Mouse (Mus musculus): Measurements from ENCODE around the gene Slc17a6. TPM values are rescaled to one million over a fixed set of nuclear protein-coding genes. Genes with fewer than 3 reads are reported as not detected.
A peak's percentile ranks its signal among the peaks of the same experiment; 100 is the strongest.

Slc17a6 gene
- total RNA-seq, 1 experiment: 0.40 TPM

GRCm38 (mm10) chr7:51625161-51625560, 3.4 kb downstream of the Slc17a6 start:
- no peaks in the 10 kb centered on the region for H3K9me3 ChIP-seq (ENCODE audit: control insufficient read depth, insufficient read depth, low read depth, low read length)
- no peak overlapping the region for H3K27ac ChIP-seq (ENCODE audit: insufficient read depth, low read depth, low read length, poor library complexity, severe bottlenecking)
- in situ Hi-C loops (cut with MboI; ENCODE audit: low sequenced_read_pairs in 2 of 2, unreplicated experiment in 2 of 2): loop anchor here (25.0 kb wide), 2 partner anchors 337 to 362 kb away; no protein-coding TSS in a partner anchor
- TF ChIP-seq MAFK (IDR thresholded peaks at IDR 0.05; ENCODE audit: insufficient read depth, low read depth, low read length) (no peak), CHD2 (IDR thresholded peaks at IDR 0.05; ENCODE audit: low read depth, low read length) (no peak), ZNF384 (IDR thresholded peaks at IDR 0.05; ENCODE audit: low read depth, low read length) (no peak), HCFC1 (IDR thresholded peaks at IDR 0.05; ENCODE audit: borderline replicate concordance, insufficient read depth, low read length) (no peak), ZC3H11A (IDR thresholded peaks at IDR 0.05; ENCODE audit: borderline replicate concordance, low read depth, low read length) (no peak)
- no peak overlapping the region for H3K4me3 ChIP-seq (ENCODE audit: insufficient read depth in 1 of 2, low read depth in 1 of 2, low read length in 2 of 2, poor library complexity in 1 of 2, severe bottlenecking in 1 of 2)
- DNase-seq (ENCODE audit: low read depth, low spot score): no peak
- H3K36me3 ChIP-seq (ENCODE audit: control insufficient read depth, insufficient read depth, low read length, poor library complexity, severe bottlenecking): no peaks in the 10 kb centered on the region
- no peak overlapping the region for H3K9ac ChIP-seq (ENCODE audit: insufficient read depth, low read depth, low read length, poor library complexity, severe bottlenecking)
- H3K4me1 ChIP-seq (ENCODE audit: control insufficient read depth in 2 of 2, insufficient read depth in 2 of 2, low read length in 2 of 2, poor library complexity in 1 of 2): no peaks in the 10 kb centered on the region

GRCm38 (mm10) chr7:51625591-51626255, 3.9 kb downstream of the Slc17a6 start:
- H3K4me1 ChIP-seq (ENCODE audit: control insufficient read depth in 2 of 2, insufficient read depth in 2 of 2, low read length in 2 of 2, poor library complexity in 1 of 2): no peaks in the 10 kb centered on the region
- TF ChIP-seq HCFC1 (IDR thresholded peaks at IDR 0.05; ENCODE audit: borderline replicate concordance, insufficient read depth, low read length): no peak
- TF ChIP-seq MAFK (IDR thresholded peaks at IDR 0.05; ENCODE audit: insufficient read depth, low read depth, low read length): no peak
- TF ChIP-seq CHD2 (IDR thresholded peaks at IDR 0.05; ENCODE audit: low read depth, low read length): no peak
- TF ChIP-seq ZC3H11A (IDR thresholded peaks at IDR 0.05; ENCODE audit: borderline replicate concordance, low read depth, low read length): no peak
- no peak for TF ChIP-seq ZNF384 (IDR thresholded peaks at IDR 0.05; ENCODE audit: low read depth, low read length)
- no peak overlapping the region for H3K4me3 ChIP-seq (ENCODE audit: insufficient read depth in 1 of 2, low read depth in 1 of 2, low read length in 2 of 2, poor library complexity in 1 of 2, severe bottlenecking in 1 of 2)
- no peaks in the 10 kb centered on the region for H3K9me3 ChIP-seq (ENCODE audit: control insufficient read depth, insufficient read depth, low read depth, low read length)
- H3K36me3 ChIP-seq (ENCODE audit: control insufficient read depth, insufficient read depth, low read length, poor library complexity, severe bottlenecking): no peaks in the 10 kb centered on the region
- in situ Hi-C loops (cut with MboI; ENCODE audit: low sequenced_read_pairs in 2 of 2, unreplicated experiment in 2 of 2): loop anchor here (25.0 kb wide), 2 partner anchors 337 to 362 kb away; no protein-coding TSS in a partner anchor
- no peak overlapping the region for H3K9ac ChIP-seq (ENCODE audit: insufficient read depth, low read depth, low read length, poor library complexity, severe bottlenecking)
- H3K27ac ChIP-seq (ENCODE audit: insufficient read depth, low read depth, low read length, poor library complexity, severe bottlenecking): no peak overlapping the region
- DNase-seq (ENCODE audit: low read depth, low spot score): no peak

GRCm38 (mm10) chr7:51626451-51627000, 4.7 kb downstream of the Slc17a6 start:
- Histone ChIP-seq H3K4me3 (ENCODE audit: insufficient read depth in 1 of 2, low read depth in 1 of 2, low read length in 2 of 2, poor library complexity in 1 of 2, severe bottlenecking in 1 of 2) (no peak overlapping the region), H3K36me3 (ENCODE audit: control insufficient read depth, insufficient read depth, low read length, poor library complexity, severe bottlenecking) (no peaks in the 10 kb centered on the region), H3K9ac (ENCODE audit: insufficient read depth, low read depth, low read length, poor library complexity, severe bottlenecking) (no peak overlapping the region), H3K27ac (ENCODE audit: insufficient read depth, low read depth, low read length, poor library complexity, severe bottlenecking) (no peak overlapping the region), H3K4me1 (ENCODE audit: control insufficient read depth in 2 of 2, insufficient read depth in 2 of 2, low read length in 2 of 2, poor library complexity in 1 of 2) (no peaks in the 10 kb centered on the region), H3K9me3 (ENCODE audit: control insufficient read depth, insufficient read depth, low read depth, low read length) (no peaks in the 10 kb centered on the region)
- DNase-seq (ENCODE audit: low read depth, low spot score): no peak
- TF ChIP-seq ZNF384 (IDR thresholded peaks at IDR 0.05; ENCODE audit: low read depth, low read length) (no peak), CHD2 (IDR thresholded peaks at IDR 0.05; ENCODE audit: low read depth, low read length) (no peak), ZC3H11A (IDR thresholded peaks at IDR 0.05; ENCODE audit: borderline replicate concordance, low read depth, low read length) (no peak), MAFK (IDR thresholded peaks at IDR 0.05; ENCODE audit: insufficient read depth, low read depth, low read length) (no peak), HCFC1 (IDR thresholded peaks at IDR 0.05; ENCODE audit: borderline replicate concordance, insufficient read depth, low read length) (no peak)
- in situ Hi-C loops (cut with MboI; ENCODE audit: low sequenced_read_pairs in 2 of 2, unreplicated experiment in 2 of 2): loop anchor here (25.0 kb wide), 2 partner anchors 336 to 361 kb away; no protein-coding TSS in a partner anchor

GRCm38 (mm10) chr7:51627001-51627631, 5.3 kb downstream of the Slc17a6 start:
- no peaks in the 10 kb centered on the region for H3K9me3 ChIP-seq (ENCODE audit: control insufficient read depth, insufficient read depth, low read depth, low read length)
- peak overlapping the region; percentile 14 to 40; a peak in 3 of 4 replicates for H3K4me3 ChIP-seq (ENCODE audit: insufficient read depth in 1 of 2, low read depth in 1 of 2, low read length in 2 of 2, poor library complexity in 1 of 2, severe bottlenecking in 1 of 2)
- H3K4me1 ChIP-seq (ENCODE audit: control insufficient read depth in 2 of 2, insufficient read depth in 2 of 2, low read length in 2 of 2, poor library complexity in 1 of 2): no peaks in the 10 kb centered on the region
- in situ Hi-C loops (cut with MboI; ENCODE audit: low sequenced_read_pairs in 2 of 2, unreplicated experiment in 2 of 2): loop anchor here (25.0 kb wide), 2 partner anchors 335 to 360 kb away; no protein-coding TSS in a partner anchor
- H3K36me3 ChIP-seq (ENCODE audit: control insufficient read depth, insufficient read depth, low read length, poor library complexity, severe bottlenecking): no peaks in the 10 kb centered on the region
- no peak overlapping the region for H3K27ac ChIP-seq (ENCODE audit: insufficient read depth, low read depth, low read length, poor library complexity, severe bottlenecking)
- no peak for TF ChIP-seq MAFK (IDR thresholded peaks at IDR 0.05; ENCODE audit: insufficient read depth, low read depth, low read length)
- no peak for TF ChIP-seq CHD2 (IDR thresholded peaks at IDR 0.05; ENCODE audit: low read depth, low read length)
- TF ChIP-seq HCFC1 (IDR thresholded peaks at IDR 0.05; ENCODE audit: borderline replicate concordance, insufficient read depth, low read length): no peak
- no peak for TF ChIP-seq ZC3H11A (IDR thresholded peaks at IDR 0.05; ENCODE audit: borderline replicate concordance, low read depth, low read length)
- no peak for TF ChIP-seq ZNF384 (IDR thresholded peaks at IDR 0.05; ENCODE audit: low read depth, low read length)
- DNase-seq (ENCODE audit: low read depth, low spot score): no peak
- no peak overlapping the region for H3K9ac ChIP-seq (ENCODE audit: insufficient read depth, low read depth, low read length, poor library complexity, severe bottlenecking)

All from ES-E14 (cell line).